Mouse (Mus musculus) lung, embryonic 15.5 days (tissue): ENCODE data around the gene Atp5j. TPM values are rescaled to one million over a fixed set of nuclear protein-coding genes. Genes with fewer than 3 reads are reported as not detected.

Experiments used
- ATAC-seq: fragments of 200-750 bp; cut with Nextera tagmentation; 2 replicates; pipeline ENCODE4 v1.8.0; 2017; ENCODE audit warnings: moderate number of reproducible peaks, borderline replicate concordance; ENCODE audit not compliant: low FRiP score, low TSS enrichment; ENCODE audit errors: extremely low read depth
- H3K27ac ChIP-seq: fragments of 300-500 bp; sonication (generic); 2 replicates; pipeline ENCODE4 v1.5.1; 2015; ENCODE audit warnings: moderate library complexity, mild to moderate bottlenecking, inconsistent platforms
- H3K27me3 ChIP-seq: fragments of 300-500 bp; sonication (generic); 2 replicates; pipeline ENCODE4 v1.6.1; 2015; ENCODE audit warnings: inconsistent platforms
- H3K36me3 ChIP-seq: fragments of 300-500 bp; sonication (generic); 2 replicates; pipeline ENCODE4 v1.6.1; 2015; ENCODE audit warnings: inconsistent platforms
- H3K4me1 ChIP-seq: fragments of 300-500 bp; sonication (generic); 2 replicates; pipeline ENCODE4 v1.6.1; 2015; ENCODE audit warnings: inconsistent platforms
- H3K4me2 ChIP-seq: fragments of 300-500 bp; sonication (generic); 2 replicates; pipeline ENCODE4 v1.6.1; 2015; ENCODE audit warnings: inconsistent platforms, mild to moderate bottlenecking, moderate library complexity
- H3K4me3 ChIP-seq: fragments of 300-500 bp; sonication (generic); 2 replicates; pipeline ENCODE4 v1.5.1; 2015; ENCODE audit warnings: mild to moderate bottlenecking, inconsistent platforms
- H3K9ac ChIP-seq: fragments of 300-500 bp; sonication (generic); 2 replicates; pipeline ENCODE4 v1.6.1; 2015; ENCODE audit warnings: inconsistent platforms
- H3K9me3 ChIP-seq: fragments of 300-500 bp; sonication (generic); 2 replicates; pipeline ENCODE4 v1.6.1; 2016; ENCODE audit warnings: inconsistent platforms
- WGBS: fragments of 180-500 bp; shearing (Covaris S2); methylation state at CpG from one replicate; pipeline ENCODE4 v1.1.7; 2015; 5-methylcytosine and 5-hydroxymethylcytosine counted together
- polyA plus RNA-seq: library from polyadenylated mRNA; unstranded; fragments of >200 nt; fragmentation: Nextera tagmentation; extraction: Ambion mirVana; gene quantifications from 2 replicates; pipeline ENCODE4 v1.2.1, GENCODE M21; 2015

Atp5j gene
- polyA plus RNA-seq, 1 experiment from 2014 or later: 838 TPM

GRCm38 (mm10) chr16:84804866-84805265 lies 30.6 kb downstream of the Atp5j start:
- 0 out of 2 replicates have a peak, but pooled peaks cover 5% of the 10 kb centered on the region for H3K4me1 ChIP-seq
- H3K4me2 ChIP-seq: no peak overlapping the region
- no peak overlapping the region for H3K9ac ChIP-seq
- H3K27ac ChIP-seq: no peak overlapping the region
- H3K27me3 ChIP-seq: no peaks in the 10 kb centered on the region
- H3K9me3 ChIP-seq: no peaks in the 10 kb centered on the region
- H3K36me3 ChIP-seq: no peaks in the 10 kb centered on the region
- H3K4me3 ChIP-seq: no peak overlapping the region
- ATAC-seq: no peak
- WGBS: 67% methylated on average over 5 of the region's 5 CpGs

GRCm38 (mm10) chr16:84802217-84802616 lies 33.2 kb downstream of the Atp5j start:
- 37% methylated on average over 6 of the region's 6 CpGs for WGBS
- Histone ChIP-seq H3K36me3 (no peaks in the 10 kb centered on the region), H3K4me2 (no peak overlapping the region), H3K4me3 (no peak overlapping the region), H3K9ac (no peak overlapping the region), H3K4me1 (0 out of 2 replicates have a peak, but pooled peaks cover 5% of the 10 kb centered on the region), H3K9me3 (no peaks in the 10 kb centered on the region), H3K27ac (no peak overlapping the region), H3K27me3 (no peaks in the 10 kb centered on the region)
- peak; percentile 57; the same call in 1 of the 2 replicates for ATAC-seq

GRCm38 (mm10) chr16:84800038-84800437 lies 35.4 kb downstream of the Atp5j start:
- ATAC-seq: no peak
- no peak overlapping the region for H3K4me2 ChIP-seq
- no peaks in the 10 kb centered on the region for H3K27me3 ChIP-seq
- no peak overlapping the region for H3K4me3 ChIP-seq
- H3K4me1 ChIP-seq: 0 out of 2 replicates have a peak, but pooled peaks cover 5% of the 10 kb centered on the region
- H3K36me3 ChIP-seq: no peaks in the 10 kb centered on the region
- H3K27ac ChIP-seq: no peak overlapping the region
- no peaks in the 10 kb centered on the region for H3K9me3 ChIP-seq
- 95% methylated on average over 1 of the region's 2 CpGs for WGBS
- H3K9ac ChIP-seq: no peak overlapping the region

GRCm38 (mm10) chr16:84796678-84797077 lies 38.7 kb downstream of the Atp5j start:
- Histone ChIP-seq H3K9me3 (no peaks in the 10 kb centered on the region), H3K27ac (no peak overlapping the region; the same call in 1 of the 2 replicates), H3K4me2 (no peak overlapping the region), H3K36me3 (no peaks in the 10 kb centered on the region), H3K27me3 (no peaks in the 10 kb centered on the region), H3K4me3 (no peak overlapping the region), H3K4me1 (no peaks in the 10 kb centered on the region), H3K9ac (no peak overlapping the region)
- no peak for ATAC-seq
- 72% methylated on average over 9 of the region's 9 CpGs for WGBS

GRCm38 (mm10) chr16:84795337-84795736 lies 40.1 kb downstream of the Atp5j start:
- H3K27ac ChIP-seq: no peak overlapping the region
- H3K4me2 ChIP-seq: no peak overlapping the region
- no peak overlapping the region for H3K9ac ChIP-seq
- ATAC-seq: no peak
- no peaks in the 10 kb centered on the region for H3K27me3 ChIP-seq
- 49% methylated on average over 3 of the region's 3 CpGs for WGBS
- H3K4me3 ChIP-seq: no peak overlapping the region
- no peaks in the 10 kb centered on the region for H3K4me1 ChIP-seq
- no peaks in the 10 kb centered on the region for H3K36me3 ChIP-seq
- H3K9me3 ChIP-seq: peaks cover 4% of the 10 kb centered on the region; the same call in 1 of the 2 replicates

GRCm38 (mm10) chr16:84793401-84793800 lies 42.0 kb downstream of the Atp5j start:
- ATAC-seq: no peak
- no peak overlapping the region for H3K4me3 ChIP-seq
- H3K27me3 ChIP-seq: no peaks in the 10 kb centered on the region
- no peak overlapping the region for H3K4me2 ChIP-seq
- H3K9ac ChIP-seq: no peak overlapping the region
- H3K36me3 ChIP-seq: no peaks in the 10 kb centered on the region
- H3K4me1 ChIP-seq: no peaks in the 10 kb centered on the region
- no peak overlapping the region for H3K27ac ChIP-seq
- peaks cover 4% of the 10 kb centered on the region; the same call in 1 of the 2 replicates for H3K9me3 ChIP-seq
- WGBS: 87% methylated on average over 14 of the region's 14 CpGs

- Histone ChIP-seq H3K27ac (no peak overlapping the region), H3K36me3 (no peaks in the 10 kb centered on the region), H3K4me1 (no peaks in the 10 kb centered on the region), H3K9ac (no peak overlapping the region), H3K9me3 (peaks cover 4% of the 10 kb centered on the region; the same call in 1 of the 2 replicates), H3K27me3 (no peaks in the 10 kb centered on the region), H3K4me2 (no peak overlapping the region), H3K4me3 (no peak overlapping the region)
- 71% methylated on average over 2 of the region's 2 CpGs for WGBS
- no peak for ATAC-seq
These were observed 44.7 kb downstream of the Atp5j start for GRCm38 (mm10) chr16:84790595-84791165.

GRCm38 (mm10) chr16:84784966-84785365 lies 50.5 kb downstream of the Atp5j start:
- Histone ChIP-seq H3K27ac (no peak overlapping the region), H3K4me1 (no peaks in the 10 kb centered on the region), H3K9ac (no peak overlapping the region), H3K4me2 (no peak overlapping the region), H3K9me3 (no peaks in the 10 kb centered on the region), H3K27me3 (no peaks in the 10 kb centered on the region), H3K4me3 (no peak overlapping the region), H3K36me3 (no peaks in the 10 kb centered on the region)
- no peak for ATAC-seq
- WGBS: 34% methylated on average over 7 of the region's 7 CpGs

- no peaks in the 10 kb centered on the region for H3K4me1 ChIP-seq
- no peak for ATAC-seq
- no peaks in the 10 kb centered on the region for H3K9me3 ChIP-seq
- H3K36me3 ChIP-seq: no peaks in the 10 kb centered on the region
- H3K4me2 ChIP-seq: no peak overlapping the region
- 35% methylated on average over 2 of the region's 2 CpGs for WGBS
- H3K9ac ChIP-seq: no peak overlapping the region
- H3K27ac ChIP-seq: no peak overlapping the region
- H3K4me3 ChIP-seq: no peak overlapping the region
- H3K27me3 ChIP-seq: no peaks in the 10 kb centered on the region
These were observed 52.1 kb downstream of the Atp5j start for GRCm38 (mm10) chr16:84783279-84783678.

- 62% methylated on average over 5 of the region's 5 CpGs for WGBS
- Histone ChIP-seq H3K9me3 (no peaks in the 10 kb centered on the region), H3K4me1 (0 out of 2 replicates have a peak, but pooled peaks cover 5% of the 10 kb centered on the region), H3K36me3 (no peaks in the 10 kb centered on the region), H3K4me3 (no peak overlapping the region), H3K4me2 (no peak overlapping the region), H3K9ac (no peak overlapping the region), H3K27me3 (peaks cover 16% of the 10 kb centered on the region; the same call in 1 of the 2 replicates), H3K27ac (no peak overlapping the region)
- ATAC-seq: no peak
These were observed 55.7 kb downstream of the Atp5j start for GRCm38 (mm10) chr16:84779718-84780117.

- peaks cover 16% of the 10 kb centered on the region; the same call in 1 of the 2 replicates for H3K27me3 ChIP-seq
- H3K4me3 ChIP-seq: no peak overlapping the region
- H3K9ac ChIP-seq: no peak overlapping the region
- H3K36me3 ChIP-seq: no peaks in the 10 kb centered on the region
- H3K4me2 ChIP-seq: no peak overlapping the region
- H3K27ac ChIP-seq: no peak overlapping the region
- 79% methylated on average over 6 of the region's 6 CpGs for WGBS
- no peaks in the 10 kb centered on the region for H3K9me3 ChIP-seq
- no peak for ATAC-seq
- H3K4me1 ChIP-seq: 0 out of 2 replicates have a peak, but pooled peaks cover 5% of the 10 kb centered on the region
These were observed 56.4 kb downstream of the Atp5j start for GRCm38 (mm10) chr16:84778861-84779630.

GRCm38 (mm10) chr16:84778431-84778830 lies 57.0 kb downstream of the Atp5j start:
- Histone ChIP-seq H3K36me3 (no peaks in the 10 kb centered on the region), H3K27ac (no peak overlapping the region)

More at GRCm38 (mm10) chr16:84778431-84778830, 57.0 kb downstream of the Atp5j start:
- ATAC-seq: no peak
- 74% methylated on average over 6 of the region's 6 CpGs for WGBS
- Histone ChIP-seq H3K4me2 (no peak overlapping the region), H3K9me3 (no peaks in the 10 kb centered on the region), H3K4me3 (no peak overlapping the region), H3K9ac (no peak overlapping the region), H3K27me3 (peaks cover 16% of the 10 kb centered on the region; the same call in 1 of the 2 replicates), H3K4me1 (peaks cover 8% of the 10 kb centered on the region; the same call in 1 of the 2 replicates)
